Mouse (Mus musculus) MEL (cell line): ENCODE measurements at regions not wholly inside any gene's neighbourhood (a gene's known extent, or its start where the extent isn't known, plus 50 kb on each side); places are given as distances from the start of the nearest gene placed in this dataset.

ENCODE experiments used
- DNase-seq: peaks from one replicate; pipeline ENCODE4 v3.0.0; 2011; ENCODE audit warnings: low read depth, low spot score
- H3K27ac ChIP-seq: 2 replicates; pipeline ENCODE4 v1.5.1; 2012; ENCODE audit warnings: low read depth, mild to moderate bottlenecking, control low read depth, low read length, moderate library complexity; ENCODE audit not compliant: control insufficient read depth
- H3K27me3 ChIP-seq, 2 experiments: fragments of 150-350 bp in 1 of 2; sonication (generic) in 1 of 2; 2 replicates each; pipeline ENCODE4 v1.6.1; 2012; ENCODE audit warnings: low read length in 2 of 2, mild to moderate bottlenecking in 2 of 2, improper control_type of control experiment in 1 of 2, moderate library complexity in 1 of 2; ENCODE audit not compliant: insufficient read depth in 2 of 2, control insufficient read depth in 1 of 2
- H3K36me3 ChIP-seq, 2 experiments: 2 replicates each; pipeline ENCODE4 v1.6.1; 2012 to 2014; ENCODE audit warnings: low read length in 2 of 2, improper control_type of control experiment in 1 of 2, inconsistent platforms in 1 of 2, mild to moderate bottlenecking in 1 of 2; ENCODE audit not compliant: insufficient read depth in 2 of 2, control insufficient read depth in 1 of 2
- H3K4me1 ChIP-seq, 2 experiments: fragments of 150-350 bp in 1 of 2; sonication (generic) in 1 of 2; 2 replicates each; pipeline ENCODE4 v1.6.1; 2012; ENCODE audit warnings: low read length in 2 of 2, improper control_type of control experiment in 1 of 2, mild to moderate bottlenecking in 1 of 2; ENCODE audit not compliant: insufficient read depth in 2 of 2, control insufficient read depth in 1 of 2
- H3K4me3 ChIP-seq, 2 experiments: fragments of 150-350 bp in 1 of 2; sonication (generic) in 1 of 2; 2 replicates each; pipeline ENCODE4 v1.5.1; 2012; ENCODE audit warnings: low read depth in 2 of 2, low read length in 2 of 2, mild to moderate bottlenecking in 2 of 2, moderate library complexity in 2 of 2, control low read depth in 1 of 2, improper control_type of control experiment in 1 of 2; ENCODE audit not compliant: control insufficient read depth in 1 of 2, insufficient read depth in 1 of 2
- H3K79me2 ChIP-seq: 2 replicates; pipeline ENCODE4 v1.6.1; 2012; ENCODE audit warnings: mild to moderate bottlenecking, low read length, moderate library complexity; ENCODE audit not compliant: control insufficient read depth, poor library complexity, insufficient read depth
- H3K9ac ChIP-seq: 2 replicates; pipeline ENCODE4 v1.6.1; 2012; ENCODE audit warnings: low read depth, mild to moderate bottlenecking, control low read depth, low read length, moderate library complexity; ENCODE audit not compliant: control insufficient read depth, poor library complexity, severe bottlenecking
- H3K9me3 ChIP-seq: fragments of 150-350 bp; sonication (generic); replicated peaks from 2 replicates; pipeline ENCODE4 v1.6.1; 2012; ENCODE audit warnings: mild to moderate bottlenecking, low read length, improper control_type of control experiment, moderate library complexity; ENCODE audit not compliant: insufficient read depth
- BHLHE40 ChIP-seq: IDR thresholded peaks from 2 replicates; pipeline ENCODE4 v1.6.1; 2012; ENCODE audit warnings: low read depth, mild to moderate bottlenecking, inconsistent platforms, low read length, improper control_type of control experiment, borderline replicate concordance
- CHD2 ChIP-seq: IDR thresholded peaks from 2 replicates; pipeline ENCODE4 v1.6.1; 2011; ENCODE audit warnings: low read length, improper control_type of control experiment
- CTCF ChIP-seq, 3 experiments: IDR thresholded peaks in 2 of 3; conservative IDR thresholded peaks in 1 of 3; 2 replicates each; pipeline ENCODE4 v1.5.1; 2011 to 2012; ENCODE audit warnings: low read length in 3 of 3, low read depth in 2 of 3, mild to moderate bottlenecking in 2 of 3, improper control_type of control experiment in 1 of 3, inconsistent platforms in 1 of 3, mixed read lengths in 1 of 3, moderate library complexity in 1 of 3; ENCODE audit not compliant: control insufficient read depth in 1 of 3, insufficient read depth in 1 of 3, poor library complexity in 1 of 3, severe bottlenecking in 1 of 3
- E2F4 ChIP-seq: IDR thresholded peaks from 2 replicates; pipeline ENCODE4 v1.6.1; 2011; ENCODE audit warnings: low read depth, low read length, improper control_type of control experiment, borderline replicate concordance
- ETS1 ChIP-seq: IDR thresholded peaks from 2 replicates; pipeline ENCODE4 v1.6.1; 2012; ENCODE audit warnings: low read depth, mild to moderate bottlenecking, inconsistent platforms, low read length, improper control_type of control experiment, moderate library complexity
- HCFC1 ChIP-seq: IDR thresholded peaks from 2 replicates; pipeline ENCODE4 v1.6.1; 2012; ENCODE audit warnings: low read depth, mild to moderate bottlenecking, inconsistent platforms, low read length, improper control_type of control experiment, moderate library complexity
- KAT2A ChIP-seq: conservative IDR thresholded peaks from 2 replicates; pipeline ENCODE4 v1.6.1; 2012; ENCODE audit warnings: low read depth, low read length, improper control_type of control experiment, inconsistent platforms
- MXI1 ChIP-seq: IDR thresholded peaks from 2 replicates; pipeline ENCODE4 v1.6.1; 2011; ENCODE audit warnings: mild to moderate bottlenecking, low read depth, low read length, improper control_type of control experiment
- MYB ChIP-seq: IDR thresholded peaks from 2 replicates; pipeline ENCODE4 v1.6.1; 2011; ENCODE audit warnings: mild to moderate bottlenecking, low read depth, low read length, improper control_type of control experiment
- MYC ChIP-seq: IDR thresholded peaks from 2 replicates; pipeline ENCODE4 v1.6.1; 2011; ENCODE audit warnings: low read depth, mild to moderate bottlenecking, low read length, improper control_type of control experiment, moderate library complexity
- NELFE ChIP-seq: IDR thresholded peaks from 2 replicates; pipeline ENCODE4 v1.6.1; 2011; ENCODE audit warnings: low read depth, low read length, improper control_type of control experiment
- NRF1 ChIP-seq: IDR thresholded peaks from 2 replicates; pipeline ENCODE4 v1.6.1; 2014; ENCODE audit warnings: low read depth, mild to moderate bottlenecking, inconsistent platforms, low read length, improper control_type of control experiment, moderate library complexity; ENCODE audit not compliant: poor library complexity, insufficient read depth, severe bottlenecking
- POLR2A ChIP-seq, 2 experiments: IDR thresholded peaks; 2 replicates each; pipeline ENCODE4 v1.6.1; 2011 to 2012; ENCODE audit warnings: low read length in 2 of 2, mild to moderate bottlenecking in 2 of 2, control low read depth in 1 of 2, improper control_type of control experiment in 1 of 2, low read depth in 1 of 2, moderate library complexity in 1 of 2; ENCODE audit not compliant: control insufficient read depth in 1 of 2, insufficient read depth in 1 of 2, poor library complexity in 1 of 2
- POLR2AphosphoS5 ChIP-seq: IDR thresholded peaks from 2 replicates; pipeline ENCODE4 v1.6.1; 2012; ENCODE audit warnings: low read depth, borderline replicate concordance, mild to moderate bottlenecking, inconsistent platforms, low read length, moderate library complexity, mixed read lengths
- RAD21 ChIP-seq: IDR thresholded peaks from 2 replicates; pipeline ENCODE4 v1.6.1; 2011; ENCODE audit warnings: mild to moderate bottlenecking, low read depth, low read length, improper control_type of control experiment
- SIN3A ChIP-seq: IDR thresholded peaks from 2 replicates; pipeline ENCODE4 v1.6.1; 2012; ENCODE audit warnings: low read length, improper control_type of control experiment, inconsistent platforms
- SMC3 ChIP-seq: IDR thresholded peaks from 2 replicates; pipeline ENCODE4 v1.6.1; 2011; ENCODE audit warnings: low read depth, low read length, improper control_type of control experiment
- TAL1 ChIP-seq: IDR thresholded peaks from 2 replicates; pipeline ENCODE4 v1.6.1; 2012; ENCODE audit warnings: mild to moderate bottlenecking, inconsistent platforms, low read length, moderate library complexity, mixed read lengths
- TCF12 ChIP-seq: IDR thresholded peaks from 2 replicates; pipeline ENCODE4 v1.6.1; 2014; ENCODE audit warnings: low read depth, mild to moderate bottlenecking, inconsistent platforms, low read length, improper control_type of control experiment, moderate library complexity
- UBTF ChIP-seq: IDR thresholded peaks from 2 replicates; pipeline ENCODE4 v1.6.1; 2012; ENCODE audit warnings: low read depth, mild to moderate bottlenecking, inconsistent platforms, low read length, improper control_type of control experiment, moderate library complexity, borderline replicate concordance; ENCODE audit not compliant: insufficient read depth
- USF1 ChIP-seq: IDR thresholded peaks from 2 replicates; pipeline ENCODE4 v1.6.1; 2014; ENCODE audit warnings: low read depth, mild to moderate bottlenecking, inconsistent platforms, low read length, improper control_type of control experiment, moderate library complexity
- USF2 ChIP-seq, 2 experiments: IDR thresholded peaks; 2 replicates each; pipeline ENCODE4 v1.6.1; 2011 to 2012; ENCODE audit warnings: improper control_type of control experiment in 2 of 2, low read length in 2 of 2, borderline replicate concordance in 1 of 2, inconsistent platforms in 1 of 2, low read depth in 1 of 2, mild to moderate bottlenecking in 1 of 2; ENCODE audit not compliant: insufficient read depth in 1 of 2
- ZC3H11A ChIP-seq: IDR thresholded peaks from 2 replicates; pipeline ENCODE4 v1.6.1; 2012; ENCODE audit warnings: low read depth, mild to moderate bottlenecking, inconsistent platforms, low read length, improper control_type of control experiment
- ZMIZ1 ChIP-seq: IDR thresholded peaks from 2 replicates; pipeline ENCODE4 v1.6.1; 2012; ENCODE audit warnings: low read depth, mild to moderate bottlenecking, inconsistent platforms, low read length, improper control_type of control experiment, moderate library complexity
- ZNF384 ChIP-seq: IDR thresholded peaks from 2 replicates; pipeline ENCODE4 v1.6.1; 2012; ENCODE audit warnings: low read depth, mild to moderate bottlenecking, inconsistent platforms, low read length, improper control_type of control experiment

DNA sequence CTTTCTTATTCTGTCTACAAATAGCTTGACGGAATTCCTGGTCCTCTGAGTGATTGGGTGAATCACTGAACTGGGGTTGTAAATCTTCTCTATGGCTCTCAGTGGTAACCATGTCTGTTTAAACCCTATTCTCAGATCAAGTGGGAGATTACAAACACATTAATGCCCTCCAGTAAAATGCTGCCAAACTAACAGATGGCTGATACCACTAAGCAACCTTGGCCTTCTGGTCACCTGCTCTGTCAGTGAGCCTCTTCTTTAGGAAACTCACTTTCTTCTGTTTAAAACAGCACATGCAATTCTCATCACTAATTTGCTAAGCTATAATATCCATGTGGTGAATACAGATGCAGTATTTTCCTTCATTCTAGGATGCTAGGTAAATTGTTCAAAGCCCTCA is 210.9 kb upstream of the Tenm2 start:
- DNase-seq = no peak
- TF ChIP-seq ZNF384 = no peak
- no peak for TF ChIP-seq CHD2
- no peak for TF ChIP-seq KAT2A
- TF ChIP-seq POLR2AphosphoS5 = no peak
- no peak for TF ChIP-seq BHLHE40
- TF ChIP-seq USF1 = no peak
- TF ChIP-seq E2F4 = no peak
- no peak for TF ChIP-seq TCF12
- TF ChIP-seq CTCF (IDR thresholded peaks at IDR 0.05 in 2 of 3, conservative IDR thresholded peaks at IDR 0.05 in 1 of 3; ENCODE audit: control insufficient read depth in 1 of 3, insufficient read depth in 1 of 3, low read depth in 2 of 3, low read length in 3 of 3, poor library complexity in 1 of 3, severe bottlenecking in 1 of 3) = no peak
- no peak for TF ChIP-seq POLR2A (IDR thresholded peaks at IDR 0.05; ENCODE audit: control insufficient read depth in 1 of 2, insufficient read depth in 1 of 2, low read depth in 1 of 2, low read length in 2 of 2, poor library complexity in 1 of 2)
- no peak for TF ChIP-seq NRF1
- no peak for TF ChIP-seq MXI1
- TF ChIP-seq SMC3 = no peak
- TF ChIP-seq ZMIZ1 = no peak
- no peak for TF ChIP-seq ETS1
- TF ChIP-seq NELFE = no peak
- no peak for TF ChIP-seq UBTF

GRCm38 (mm10) chr11:37442781-37443180 is 207.0 kb upstream of the Tenm2 start:
- H3K9ac ChIP-seq = no peak overlapping the region
- H3K4me3 ChIP-seq = no peak overlapping the region
- no peak for TF ChIP-seq CHD2
- TF ChIP-seq HCFC1 = no peak
- no peak for TF ChIP-seq TAL1
- TF ChIP-seq UBTF = no peak
- no peak for TF ChIP-seq SIN3A
- no peak for TF ChIP-seq NELFE
- no peak for TF ChIP-seq USF2 (IDR thresholded peaks at IDR 0.05; ENCODE audit: borderline replicate concordance in 1 of 2, insufficient read depth in 1 of 2, low read depth in 1 of 2, low read length in 2 of 2)
- no peak for TF ChIP-seq MYB
- no peak for TF ChIP-seq USF1
- no peak for TF ChIP-seq ZC3H11A
- no peak for TF ChIP-seq RAD21
- TF ChIP-seq MYC = no peak
- TF ChIP-seq NRF1 = no peak
- DNase-seq = no peak
- H3K79me2 ChIP-seq = no peaks in the 10 kb centered on the region
- H3K9me3 ChIP-seq = no peaks in the 10 kb centered on the region
- H3K36me3 ChIP-seq = no peaks in the 10 kb centered on the region
- H3K4me1 ChIP-seq = no peaks in the 10 kb centered on the region
- H3K27me3 ChIP-seq = no peaks in the 10 kb centered on the region
- no peak overlapping the region for H3K27ac ChIP-seq

More for the DNA sequence above, 210.9 kb upstream of the Tenm2 start:
- Histone ChIP-seq H3K79me2 (no peaks in the 10 kb centered on the region), H3K4me3 (no peak overlapping the region), H3K27ac (no peak overlapping the region), H3K27me3 (no peaks in the 10 kb centered on the region), H3K36me3 (no peaks in the 10 kb centered on the region), H3K4me1 (no peaks in the 10 kb centered on the region), H3K9ac (no peak overlapping the region), H3K9me3 (no peaks in the 10 kb centered on the region)
